In genomic region chr2:9877326-9877690, GRCm38 (mm10) we compare ENCODE assay signal across 8 mouse cellular contexts. TPM values are rescaled to one million over a fixed set of nuclear protein-coding genes. Genes with fewer than 3 reads are reported as not detected.
DNase-seq lines count a peak whose midpoint lies in the region; ATAC-seq and TF ChIP-seq lines count a peak whose summit lies in the region.

No protein-coding gene starts in this region.

- under 1% methylated on average over 35 of the region's 35 CpGs for WGBS in embryonic facial prominence, embryonic 11.5 days
- WGBS in hindbrain, embryonic 14.5 days = under 1% methylated on average over 35 of the region's 35 CpGs
- WGBS in midbrain, embryonic 10.5 days = under 1% methylated on average over 35 of the region's 35 CpGs

- H3K4me1 ChIP-seq in embryonic facial prominence, embryonic 11.5 days (ENCODE audit: control insufficient read depth, insufficient read depth, low read length) = peaks cover 5% of the 10 kb centered on the region
- peaks cover 9% of the 10 kb centered on the region; the same call in 1 of the 2 replicates for H3K4me1 ChIP-seq in hindbrain, embryonic 14.5 days (replicated peaks; ENCODE audit: control insufficient read depth, insufficient read depth, low read length)
- H3K4me1 ChIP-seq in midbrain, embryonic 10.5 days = peaks cover 74% of the 10 kb centered on the region

- DNase-seq in layer of hippocampus, adult 2 months (ENCODE audit: low spot score in 2 of 2) = no peak
- no peak for DNase-seq in layer of hippocampus, adult 9-11 months
- peak; percentile 31 for DNase-seq in embryonic facial prominence, embryonic 11.5 days (ENCODE audit: low spot score)
- no peak for DNase-seq in hindbrain, embryonic 14.5 days (ENCODE audit: low spot score)
- DNase-seq in midbrain, embryonic 10.5 days (ENCODE audit: low spot score) = peak; percentile 61
- no peak for DNase-seq in left cerebral cortex, adult 8-10 months (ENCODE audit: low spot score in 2 of 2)
- no peak for DNase-seq in frontal cortex, adult 2 months (ENCODE audit: extremely low spot score in 1 of 2, low spot score in 1 of 2)
- no peak for DNase-seq in cerebellum, postnatal 36 days

- peak overlapping the region; percentile 15; the same call in 1 of the 2 replicates for H3K4me3 ChIP-seq in layer of hippocampus, adult 2 months
- H3K4me3 ChIP-seq in embryonic facial prominence, embryonic 11.5 days (ENCODE audit: low read depth, low read length) = peak overlapping the region; percentile 38
- H3K4me3 ChIP-seq in hindbrain, embryonic 14.5 days (replicated peaks; ENCODE audit: low read length) = peak overlapping the region; percentile 30
- H3K4me3 ChIP-seq in midbrain, embryonic 10.5 days = peak overlapping the region; percentile 60

- TF ChIP-seq CTCF in layer of hippocampus, adult 2 months (conservative IDR thresholded peaks at IDR 0.05) = no peak

- H3K27me3 ChIP-seq in embryonic facial prominence, embryonic 11.5 days (ENCODE audit: control insufficient read depth, insufficient read depth, low read length) = peaks cover 12% of the 10 kb centered on the region
- H3K27me3 ChIP-seq in hindbrain, embryonic 14.5 days (ENCODE audit: control insufficient read depth, insufficient read depth, low read length) = peaks cover 87% of the 10 kb centered on the region
- peaks cover 97% of the 10 kb centered on the region for H3K27me3 ChIP-seq in midbrain, embryonic 10.5 days (ENCODE audit: low read depth, poor library complexity, severe bottlenecking)

- peak overlapping the region; percentile 39 for H3K4me2 ChIP-seq in embryonic facial prominence, embryonic 11.5 days (ENCODE audit: low read depth, low read length)
- peak overlapping the region; percentile 53 for H3K4me2 ChIP-seq in hindbrain, embryonic 14.5 days (replicated peaks)

- peak overlapping the region; percentile 71 for H3K9ac ChIP-seq in embryonic facial prominence, embryonic 11.5 days (replicated peaks; ENCODE audit: low read length)
- peak overlapping the region; percentile 46 for H3K9ac ChIP-seq in hindbrain, embryonic 14.5 days

- H3K9me3 ChIP-seq in embryonic facial prominence, embryonic 11.5 days (replicated peaks; ENCODE audit: control insufficient read depth, low read length) = no peaks in the 10 kb centered on the region
- no peaks in the 10 kb centered on the region for H3K9me3 ChIP-seq in hindbrain, embryonic 14.5 days (ENCODE audit: control insufficient read depth, low read length)
- no peaks in the 10 kb centered on the region for H3K9me3 ChIP-seq in midbrain, embryonic 10.5 days (replicated peaks)

- no peaks in the 10 kb centered on the region for H3K36me3 ChIP-seq in embryonic facial prominence, embryonic 11.5 days (replicated peaks; ENCODE audit: control insufficient read depth, insufficient read depth, low read depth, low read length)
- H3K36me3 ChIP-seq in hindbrain, embryonic 14.5 days (replicated peaks; ENCODE audit: control insufficient read depth, insufficient read depth) = no peaks in the 10 kb centered on the region
- no peaks in the 10 kb centered on the region for H3K36me3 ChIP-seq in midbrain, embryonic 10.5 days

- H3K27ac ChIP-seq in layer of hippocampus, adult 2 months = no peak overlapping the region
- H3K27ac ChIP-seq in embryonic facial prominence, embryonic 11.5 days (replicated peaks; ENCODE audit: low read depth, low read length) = peak overlapping the region; percentile 11
- H3K27ac ChIP-seq in hindbrain, embryonic 14.5 days = peak overlapping the region; percentile 61
- H3K27ac ChIP-seq in midbrain, embryonic 10.5 days (replicated peaks) = no peak overlapping the region

- ATAC-seq in embryonic facial prominence, embryonic 11.5 days (replicated peaks; ENCODE audit: insufficient number of reproducible peaks, low FRiP score, low TSS enrichment, low read depth) = no peak
- ATAC-seq in hindbrain, embryonic 14.5 days (ENCODE audit: low FRiP score) = no peak

RNA-seq across cellular contexts. Expression of gene 4930412O13Rik, which starts 3.7 kb away (rescaled TPM):
- total RNA-seq in layer of hippocampus, adult 2 months (2021) = not detected
- 1.0 and 1.7 TPM in 2 replicates for polyA plus RNA-seq in embryonic facial prominence, embryonic 11.5 days (2014; fragmentation: Nextera tagmentation; extraction: Ambion mirVana)
- 0.36 and 0.52 TPM in 2 replicates for polyA plus RNA-seq in hindbrain, embryonic 14.5 days (2014; fragmentation: Nextera tagmentation; extraction: Ambion mirVana)
- polyA plus RNA-seq in midbrain, embryonic 10.5 days (2016; fragmentation: Nextera tagmentation; extraction: Ambion mirVana) = 0.31 and 1.1 TPM in 2 replicates
- not detected for total RNA-seq in left cerebral cortex, adult 8-10 months (2022)
- polyA plus RNA-seq in frontal cortex, adult 2 months (2012; rRNA removed) = not detected in 2 replicates

RNA-seq across cellular contexts. Expression of gene 9230102O04Rik, which starts 12.0 kb away (rescaled TPM):
- total RNA-seq in layer of hippocampus, adult 2 months (2021) = not detected
- polyA plus RNA-seq in embryonic facial prominence, embryonic 11.5 days (2014; fragmentation: Nextera tagmentation; extraction: Ambion mirVana) = 0.99 and 1.2 TPM in 2 replicates
- 1.1 and 1.2 TPM in 2 replicates for polyA plus RNA-seq in hindbrain, embryonic 14.5 days (2014; fragmentation: Nextera tagmentation; extraction: Ambion mirVana)
- polyA plus RNA-seq in midbrain, embryonic 10.5 days (2016; fragmentation: Nextera tagmentation; extraction: Ambion mirVana) = 0.47 and 1.2 TPM in 2 replicates
- total RNA-seq in left cerebral cortex, adult 8-10 months (2022) = not detected
- not detected in 2 replicates for polyA plus RNA-seq in frontal cortex, adult 2 months (2012; rRNA removed)

RNA-seq across cellular contexts. Expression of gene Gata3, which starts 12.5 kb away (rescaled TPM):
- total RNA-seq in layer of hippocampus, adult 2 months (2021) = not detected
- polyA plus RNA-seq in embryonic facial prominence, embryonic 11.5 days (2014; fragmentation: Nextera tagmentation; extraction: Ambion mirVana) = 17.4 and 22.7 TPM in 2 replicates
- 28.2 and 29.0 TPM in 2 replicates for polyA plus RNA-seq in hindbrain, embryonic 14.5 days (2014; fragmentation: Nextera tagmentation; extraction: Ambion mirVana)
- 10.5 and 28.2 TPM in 2 replicates for polyA plus RNA-seq in midbrain, embryonic 10.5 days (2016; fragmentation: Nextera tagmentation; extraction: Ambion mirVana)
- total RNA-seq in left cerebral cortex, adult 8-10 months (2022) = 1 to 10 TPM in 1 of 4 experiments, under 1 TPM in 1, not detected in 2; 0.28 to 1.4 TPM
- polyA plus RNA-seq in frontal cortex, adult 2 months (2012; rRNA removed) = 0.19 TPM in 1 of 2 replicates, not detected in the other

Comparison
In these comparisons a context has a peak if more than half of its experiments do, and no peak if none do; other contexts are left out.
1. DNase-seq: peak in embryonic facial prominence, embryonic 11.5 days (single experiment) and midbrain, embryonic 10.5 days (single experiment); none in layer of hippocampus, adult 2 months (0 of 2), layer of hippocampus, adult 9-11 months (single experiment), hindbrain, embryonic 14.5 days (single experiment), left cerebral cortex, adult 8-10 months (0 of 2), frontal cortex, adult 2 months (0 of 2) and cerebellum, postnatal 36 days (0 of 2).
2. H3K27ac ChIP-seq: peak in embryonic facial prominence, embryonic 11.5 days (single experiment) and hindbrain, embryonic 14.5 days (single experiment); none in layer of hippocampus, adult 2 months (single experiment) and midbrain, embryonic 10.5 days (single experiment).
3. Peak in every context shown above with its lines, with median percentiles within 50 percentile points of each other: H3K4me3 ChIP-seq.